9 mouse cellular contexts compared by ENCODE assay signal in the genomic region with DNA sequence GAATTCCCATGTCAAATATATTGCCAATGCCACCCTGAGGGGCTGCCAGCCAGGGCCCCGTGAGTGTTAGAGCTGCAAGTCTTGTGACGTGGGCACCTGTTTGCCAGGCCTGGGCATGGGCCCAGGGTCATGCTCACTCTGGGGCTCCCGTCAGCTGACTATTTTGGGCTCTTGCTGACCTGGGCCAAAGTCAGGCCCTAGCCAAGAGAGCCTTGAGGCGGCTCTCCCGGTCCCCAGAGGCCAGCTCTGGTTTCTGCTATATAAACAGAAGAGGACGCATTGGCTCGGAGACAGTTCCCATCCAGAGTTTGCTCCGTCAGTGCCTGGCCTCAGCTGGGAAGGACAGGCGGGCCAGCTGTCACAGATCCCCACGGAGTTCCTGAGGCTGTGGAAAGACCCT. TPM values are rescaled to one million over a fixed set of nuclear protein-coding genes. Genes with fewer than 3 reads are reported as not detected.
A peak's percentile ranks its signal among the peaks of the same experiment; 100 is the strongest.
DNase-seq lines count a peak whose midpoint lies in the region; ATAC-seq lines count a peak whose summit lies in the region.
"Had no signal": no experiment of that assay in that cellular context is flagged by ENCODE, and none has a peak within 500 bp of the region (broad histone marks: within the 10 kb centered on the region; RNA-seq: fewer than 3 reads in every experiment).

No protein-coding gene starts in this region.

- no peaks in the 10 kb centered on the region for H3K27me3 ChIP-seq in intestine, embryonic 14.5 days (replicated peaks; ENCODE audit: control insufficient read depth, insufficient read depth, low read length)
- H3K27me3 ChIP-seq in lung, embryonic 15.5 days: no peaks in the 10 kb centered on the region
- peaks cover 23% of the 10 kb centered on the region for H3K27me3 ChIP-seq in forebrain, embryonic 10.5 days (ENCODE audit: poor library complexity, severe bottlenecking)

- H3K4me1 ChIP-seq in intestine, embryonic 14.5 days (replicated peaks; ENCODE audit: control insufficient read depth, insufficient read depth, low read length): peaks cover 27% of the 10 kb centered on the region
- peaks cover 34% of the 10 kb centered on the region for H3K4me1 ChIP-seq in lung, embryonic 15.5 days
- H3K4me1 ChIP-seq in forebrain, embryonic 10.5 days: peaks cover 38% of the 10 kb centered on the region

- H3K36me3 ChIP-seq in intestine, embryonic 14.5 days (ENCODE audit: control insufficient read depth, insufficient read depth, low read length): no peaks in the 10 kb centered on the region
- H3K36me3 ChIP-seq in lung, embryonic 15.5 days: no peaks in the 10 kb centered on the region
- H3K36me3 ChIP-seq in forebrain, embryonic 10.5 days (replicated peaks): 0 out of 2 replicates have a peak, but pooled peaks cover 4% of the 10 kb centered on the region
- H3K36me3 ChIP-seq: liver, embryonic 13.5 days had no signal

- H3K9me3 ChIP-seq in intestine, embryonic 14.5 days (ENCODE audit: control insufficient read depth, low read length): no peaks in the 10 kb centered on the region
- H3K9me3 ChIP-seq in lung, embryonic 15.5 days: no peaks in the 10 kb centered on the region
- no peaks in the 10 kb centered on the region for H3K9me3 ChIP-seq in forebrain, embryonic 10.5 days
- H3K9me3 ChIP-seq: liver, embryonic 13.5 days had no signal

- peak; percentile 61 to 83 for DNase-seq in adrenal gland, adult (ENCODE audit: inconsistent age in 2 of 2, low spot score in 1 of 2)
- no peak for DNase-seq in adrenal gland, adult 18-20 months (ENCODE audit: low spot score in 2 of 2)
- peak; percentile 96 for DNase-seq in gastrocnemius, adult 18-20 months (ENCODE audit: low spot score)
- no peak for DNase-seq in intestine, embryonic 14.5 days (ENCODE audit: low spot score)
- no peak for DNase-seq in forebrain, embryonic 10.5 days (ENCODE audit: extremely low spot score, low spot score)
- DNase-seq in layer of hippocampus, adult 9-11 months: no peak
- DNase-seq in cerebellum, adult 8-10 months: no peak
- DNase-seq: liver, embryonic 13.5 days had no signal

- H3K4me3 ChIP-seq in intestine, embryonic 14.5 days (ENCODE audit: low read depth, low read length): no peak overlapping the region
- no peak overlapping the region for H3K4me3 ChIP-seq in lung, embryonic 15.5 days
- no peak overlapping the region for H3K4me3 ChIP-seq in forebrain, embryonic 10.5 days
- H3K4me3 ChIP-seq: liver, embryonic 13.5 days had no signal

- WGBS in intestine, embryonic 14.5 days: 36% methylated on average over 10 of the region's 10 CpGs
- 26% methylated on average over 10 of the region's 10 CpGs for WGBS in lung, embryonic 15.5 days
- 77% methylated on average over 10 of the region's 10 CpGs for WGBS in forebrain, embryonic 10.5 days

- peak overlapping the region; percentile 33; the same call in 1 of the 2 replicates for H3K4me2 ChIP-seq in intestine, embryonic 14.5 days (ENCODE audit: low read length)
- no peak overlapping the region for H3K4me2 ChIP-seq in lung, embryonic 15.5 days

- peak overlapping the region; percentile 91 for H3K27ac ChIP-seq in intestine, embryonic 14.5 days (ENCODE audit: low read depth)
- H3K27ac ChIP-seq in lung, embryonic 15.5 days: peak overlapping the region; percentile 85
- no peak overlapping the region for H3K27ac ChIP-seq in forebrain, embryonic 10.5 days

- H3K9ac ChIP-seq in intestine, embryonic 14.5 days (ENCODE audit: low read length): 0 out of 2 replicates have a peak overlapping the region, but pooled peaks have one; percentile 16
- no peak overlapping the region for H3K9ac ChIP-seq in lung, embryonic 15.5 days
- H3K9ac ChIP-seq: liver, embryonic 13.5 days had no signal

- no peak for ATAC-seq in intestine, embryonic 14.5 days (replicated peaks; ENCODE audit: low FRiP score, low TSS enrichment, low read depth)
- peak; percentile 41; the same call in 1 of the 2 replicates for ATAC-seq in lung, embryonic 15.5 days (ENCODE audit: borderline replicate concordance, extremely low read depth, low FRiP score, low TSS enrichment)

RNA-seq across cellular contexts. Expression of a gene that starts 6.3 kb away (rescaled TPM):
- total RNA-seq in adrenal gland, adult 18-20 months (2021): 100 to 1,000 TPM; 275 to 349 TPM
- 100 to 1,000 TPM; 206 to 234 TPM for total RNA-seq in gastrocnemius, adult 18-20 months (2021)
- polyA plus RNA-seq in intestine, embryonic 14.5 days (2014; fragmentation: Nextera tagmentation; extraction: Ambion mirVana): 6.4 and 6.9 TPM in 2 replicates
- polyA plus RNA-seq in lung, embryonic 15.5 days (2015; fragmentation: Nextera tagmentation; extraction: Ambion mirVana): 9.2 and 9.9 TPM in 2 replicates
- 3.7 and 5.2 TPM in 2 replicates for polyA plus RNA-seq in forebrain, embryonic 10.5 days (2016; fragmentation: Nextera tagmentation; extraction: Ambion mirVana)

RNA-seq across cellular contexts. Expression of a gene that starts 23.7 kb away (rescaled TPM):
- 10 to 100 TPM; 60.5 to 64.0 TPM for total RNA-seq in adrenal gland, adult 18-20 months (2021)
- total RNA-seq in gastrocnemius, adult 18-20 months (2021): 10 to 100 TPM; 25.0 to 31.3 TPM
- polyA plus RNA-seq in intestine, embryonic 14.5 days (2014; fragmentation: Nextera tagmentation; extraction: Ambion mirVana): 65.4 and 67.1 TPM in 2 replicates
- 74.5 and 76.8 TPM in 2 replicates for polyA plus RNA-seq in lung, embryonic 15.5 days (2015; fragmentation: Nextera tagmentation; extraction: Ambion mirVana)
- 77.2 and 77.8 TPM in 2 replicates for polyA plus RNA-seq in forebrain, embryonic 10.5 days (2016; fragmentation: Nextera tagmentation; extraction: Ambion mirVana)

RNA-seq across cellular contexts. Expression of a gene that starts 32.6 kb away (rescaled TPM):
- total RNA-seq in adrenal gland, adult 18-20 months (2021): under 1 TPM; 0.27 to 0.54 TPM
- under 1 TPM; 0.26 to 0.27 TPM for total RNA-seq in gastrocnemius, adult 18-20 months (2021)
- 5.9 and 6.6 TPM in 2 replicates for polyA plus RNA-seq in intestine, embryonic 14.5 days (2014; fragmentation: Nextera tagmentation; extraction: Ambion mirVana)
- 48.1 and 50.0 TPM in 2 replicates for polyA plus RNA-seq in lung, embryonic 15.5 days (2015; fragmentation: Nextera tagmentation; extraction: Ambion mirVana)
- polyA plus RNA-seq in forebrain, embryonic 10.5 days (2016; fragmentation: Nextera tagmentation; extraction: Ambion mirVana): 0.07 and 0.27 TPM in 2 replicates

RNA-seq across cellular contexts. Expression of a gene that starts 36.4 kb away (rescaled TPM):
- total RNA-seq in adrenal gland, adult 18-20 months (2021): 10 to 100 TPM; 16.3 to 19.8 TPM
- total RNA-seq in gastrocnemius, adult 18-20 months (2021): 1 to 10 TPM; 4.4 to 5.1 TPM
- 3.5 and 4.2 TPM in 2 replicates for polyA plus RNA-seq in intestine, embryonic 14.5 days (2014; fragmentation: Nextera tagmentation; extraction: Ambion mirVana)
- polyA plus RNA-seq in lung, embryonic 15.5 days (2015; fragmentation: Nextera tagmentation; extraction: Ambion mirVana): 6.9 and 7.9 TPM in 2 replicates
- 2.6 and 4.1 TPM in 2 replicates for polyA plus RNA-seq in forebrain, embryonic 10.5 days (2016; fragmentation: Nextera tagmentation; extraction: Ambion mirVana)

Comparison
In these comparisons a context has a peak if more than half of its experiments do, and no peak if none do; other contexts are left out.
1. DNase-seq: peak in adrenal gland, adult (2 of 2) and gastrocnemius, adult 18-20 months (single experiment); none in adrenal gland, adult 18-20 months (0 of 2), intestine, embryonic 14.5 days (single experiment), forebrain, embryonic 10.5 days (single experiment), layer of hippocampus, adult 9-11 months (single experiment) and cerebellum, adult 8-10 months (single experiment).